Mouse (Mus musculus) neutrophil, adult 5-6 weeks (primary cell): ENCODE data around the gene Fras1. TPM values are rescaled to one million over a fixed set of nuclear protein-coding genes. Genes with fewer than 3 reads are reported as not detected.

Experiments
- ATAC-seq: fragments of 151-379, 151-347 bp; 2 replicates; pipeline ENCODE4 v1.8.0; 2017; ENCODE audit warnings: mild to moderate bottlenecking, moderate TSS enrichment; ENCODE audit not compliant: insufficient number of reproducible peaks, poor library complexity, low FRiP score, severe bottlenecking; ENCODE audit errors: extremely low read depth
- total RNA-seq: library from RNA; stranded (forward); fragments of 200-1000 nt; gene quantifications from 2 replicates; pipeline ENCODE4 v1.2.3, GENCODE M21; 2017

The Fras1 gene
- total RNA-seq, 1 experiment from 2014 or later = not detected

DNA sequence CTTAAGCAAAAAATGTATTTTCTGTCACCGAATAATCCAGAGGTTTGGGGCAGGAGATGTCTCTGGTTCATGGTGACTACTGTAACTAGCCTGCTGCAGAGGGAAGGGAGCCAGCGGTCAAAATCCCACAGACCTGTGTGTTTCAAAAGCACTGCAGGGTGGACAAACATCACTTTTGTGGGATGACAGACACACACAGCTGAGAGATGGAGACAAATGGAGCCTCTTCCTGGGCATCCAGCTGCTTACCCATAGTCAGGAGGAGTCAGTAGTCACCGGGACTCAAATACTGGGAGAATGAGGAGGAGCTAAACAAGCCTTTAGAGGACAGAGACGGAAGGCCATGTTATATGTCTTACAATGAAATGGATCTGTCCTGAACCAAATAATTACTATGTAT, 343.9 kb downstream of the Fras1 start:
- no peak for ATAC-seq

DNA sequence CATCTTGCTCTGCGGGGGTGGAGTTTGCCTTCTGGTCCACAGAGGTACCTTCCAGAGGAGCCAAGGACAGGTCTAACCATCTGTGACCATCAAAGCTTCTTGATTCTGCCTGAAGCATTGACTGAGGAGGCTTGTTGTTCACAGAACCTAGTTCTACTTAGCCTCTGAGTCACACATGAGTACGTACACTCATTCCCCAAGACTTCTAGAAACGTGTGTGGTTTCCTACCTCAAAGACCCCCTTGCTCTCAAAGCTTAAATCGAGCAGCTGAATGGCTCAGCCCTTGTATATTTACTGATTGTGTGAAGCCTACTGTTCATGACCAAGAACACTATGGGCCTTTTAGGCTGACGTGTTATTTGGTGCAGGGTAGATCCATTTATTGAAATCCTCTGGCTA, 344.8 kb downstream of the Fras1 start:
- ATAC-seq = no peak

DNA sequence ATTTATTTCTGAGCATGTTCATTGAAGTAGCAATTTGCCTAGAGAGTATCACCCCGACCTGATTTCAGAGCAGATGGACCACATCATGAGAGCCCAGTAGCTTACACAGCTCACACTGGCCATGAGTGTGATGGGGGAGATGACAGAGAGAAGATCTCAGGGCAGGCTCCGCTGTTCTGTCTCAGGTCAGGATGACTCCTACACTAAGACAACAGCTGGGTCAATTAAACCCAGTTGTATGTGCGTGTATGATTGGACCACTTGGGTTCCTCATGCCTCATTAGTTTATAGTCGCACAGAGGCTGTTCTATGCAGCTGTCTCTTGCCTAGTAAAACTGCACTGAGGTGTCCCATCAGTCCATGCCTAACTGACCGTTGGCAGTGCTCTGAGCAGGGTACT, 345.5 kb downstream of the Fras1 start:
- no peak for ATAC-seq

- ATAC-seq = no peak
These were observed 348.9 kb downstream of the Fras1 start for GRCm38 (mm10) chr5:96722690-96723089.

GRCm38 (mm10) chr5:96739138-96739878, 365.6 kb downstream of the Fras1 start:
- ATAC-seq = no peak

GRCm38 (mm10) chr5:96747195-96747984, 373.6 kb downstream of the Fras1 start:
- no peak for ATAC-seq

GRCm38 (mm10) chr5:96757615-96758014, 383.9 kb downstream of the Fras1 start:
- ATAC-seq = no peak

DNA sequence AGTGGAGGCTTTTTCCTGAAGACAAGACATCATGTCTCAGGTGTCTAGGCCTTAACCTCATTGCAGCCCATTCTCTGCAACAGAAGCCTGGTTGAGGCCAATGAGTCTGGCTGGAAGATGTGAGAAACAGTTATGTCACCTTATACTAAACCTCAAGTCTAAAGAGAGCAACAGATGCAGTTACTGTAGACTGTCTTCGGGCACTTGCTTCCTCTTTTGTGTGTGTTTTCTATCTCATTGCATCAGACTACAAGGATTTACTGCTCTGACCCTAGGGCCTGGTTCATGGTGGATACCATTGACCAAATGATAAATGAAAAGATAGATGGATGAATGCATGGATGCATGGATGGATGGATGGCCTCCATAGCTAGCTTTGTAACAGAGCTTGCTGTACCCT, 388.3 kb downstream of the Fras1 start:
- ATAC-seq = no peak

GRCm38 (mm10) chr5:96768846-96769471, 395.2 kb downstream of the Fras1 start:
- no peak for ATAC-seq

DNA sequence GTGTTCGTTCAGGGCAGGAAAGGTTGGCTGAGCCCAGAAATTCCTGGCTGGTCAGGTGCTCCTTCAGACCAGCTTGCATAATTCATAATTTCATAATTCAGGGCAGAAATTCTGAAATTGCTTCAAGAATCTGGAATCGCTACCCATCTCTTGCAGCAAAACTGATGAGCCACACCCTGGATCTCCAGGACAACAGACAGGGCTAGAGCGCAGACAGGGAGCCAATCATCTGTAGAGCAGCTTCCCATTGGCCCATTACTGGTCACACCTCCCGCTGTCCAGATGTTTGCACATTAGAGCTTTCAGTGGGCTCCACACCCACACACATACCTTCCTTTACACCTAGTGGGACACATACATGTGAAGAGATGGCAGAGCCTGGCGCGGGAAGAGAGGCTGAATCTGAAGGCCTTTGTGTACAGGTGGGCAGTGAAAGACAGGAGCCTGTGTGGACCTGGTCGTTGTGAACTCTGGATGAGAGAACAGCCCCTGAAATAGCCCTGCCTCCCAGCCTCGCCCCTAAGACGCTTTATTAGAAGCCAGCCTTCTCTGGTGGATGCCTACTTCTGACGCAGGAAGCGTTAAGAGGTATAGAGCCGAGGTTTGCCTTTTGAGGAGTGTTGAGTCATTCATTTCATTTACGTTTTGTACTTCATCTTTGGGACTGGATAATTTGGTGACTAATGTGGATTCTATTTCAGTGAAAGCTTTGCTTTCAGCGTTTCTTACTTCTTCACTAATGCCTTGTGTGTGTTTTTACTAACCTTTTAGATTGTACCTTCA, 409.9 kb downstream of the Fras1 start:
- no peak for ATAC-seq

- ATAC-seq = no peak
These were observed 411.3 kb downstream of the Fras1 start for GRCm38 (mm10) chr5:96785096-96785495.

- ATAC-seq = no peak
These were observed 418.7 kb downstream of the Fras1 start for GRCm38 (mm10) chr5:96792422-96792821.

- peak; percentile 44; the same call in 1 of the 2 replicates for ATAC-seq
These were observed 419.4 kb downstream of the Fras1 start, which contains the start of gene Anxa3 for GRCm38 (mm10) chr5:96792936-96793718. Anxa3 (plus strand) TSS chr5:96793339.

DNA sequence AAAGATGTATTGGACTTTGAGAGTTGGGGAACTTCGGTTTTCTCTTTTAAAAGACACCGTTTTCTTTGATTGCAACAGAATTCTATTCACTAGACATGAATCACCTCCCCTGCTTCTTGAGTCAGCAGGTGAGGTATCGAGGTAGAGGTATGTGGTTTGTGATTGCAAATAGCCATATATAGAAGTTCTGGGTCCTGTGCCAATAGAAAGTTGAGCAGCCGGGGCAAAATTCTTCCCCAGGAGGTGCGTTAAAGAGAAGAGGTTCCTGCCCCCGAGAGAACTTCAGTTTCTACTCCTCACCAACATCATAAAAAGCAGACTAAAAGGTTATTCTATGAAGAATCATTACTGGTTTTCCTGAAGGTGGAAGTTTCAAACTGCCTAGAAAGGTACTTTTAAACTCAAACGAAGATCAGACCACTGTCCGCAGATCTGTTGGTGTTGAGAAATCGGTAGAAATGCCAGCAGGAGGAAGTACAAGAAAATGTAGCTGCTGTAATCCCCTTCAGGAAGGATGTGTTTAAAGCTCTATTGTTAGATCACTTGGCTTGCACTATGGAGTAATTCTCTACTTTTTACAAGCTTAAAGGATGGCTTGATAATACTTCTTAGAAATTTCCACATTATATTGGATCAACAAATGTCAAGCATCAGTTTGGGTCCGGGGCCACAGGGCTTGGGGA, 420.3 kb downstream of the Fras1 start:
- peak; percentile 30; the same call in 1 of the 2 replicates for ATAC-seq

DNA sequence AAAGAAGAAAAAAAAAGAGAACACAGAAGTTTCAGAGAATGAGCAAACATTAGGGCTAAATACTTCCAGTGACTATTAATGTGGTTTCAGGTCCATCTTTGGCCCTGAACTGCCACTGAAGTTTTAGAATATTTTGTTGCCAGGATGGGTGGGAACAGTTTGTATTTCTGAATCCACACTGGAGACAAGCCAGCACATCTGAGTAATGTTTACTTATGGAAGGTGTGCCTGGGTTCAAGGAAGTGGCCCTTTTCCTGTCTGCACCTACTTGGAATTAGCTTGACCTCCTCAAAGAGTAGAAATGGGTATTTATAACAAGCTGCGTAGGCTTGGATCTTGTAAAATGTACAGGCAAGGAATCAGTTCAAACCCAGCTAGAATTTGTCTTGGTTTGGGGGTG, 422.0 kb downstream of the Fras1 start:
- ATAC-seq = no peak

GRCm38 (mm10) chr5:96797465-96797864, 423.7 kb downstream of the Fras1 start:
- ATAC-seq = no peak

GRCm38 (mm10) chr5:96799165-96799564, 425.4 kb downstream of the Fras1 start:
- ATAC-seq = no peak

DNA sequence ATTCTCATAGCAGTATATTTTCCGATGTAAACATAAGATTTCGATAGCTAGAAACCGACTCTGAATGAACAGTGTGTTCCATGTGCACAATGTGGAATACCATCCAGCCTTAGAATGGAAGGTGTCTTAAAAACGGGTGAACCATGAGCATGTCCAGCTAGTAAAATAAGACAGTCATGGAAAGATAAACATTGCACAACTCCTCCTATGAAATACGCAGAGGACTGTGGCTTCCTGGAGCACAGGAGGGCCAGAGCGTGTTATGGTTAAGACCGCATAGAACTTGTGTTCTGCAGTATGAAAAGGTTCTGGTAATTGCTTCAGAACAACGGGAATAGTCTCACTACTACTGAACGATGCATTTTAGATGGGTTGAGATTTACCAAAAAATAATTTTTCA, 426.2 kb downstream of the Fras1 start:
- no peak for ATAC-seq
